Mouse (Mus musculus) hindbrain, embryonic 14.5 days (tissue): Measurements from ENCODE around the gene Iglon5. TPM values are rescaled to one million over a fixed set of nuclear protein-coding genes. Genes with fewer than 3 reads are reported as not detected.

Experiments used
- ATAC-seq: fragments of 200-750 bp; cut with Nextera tagmentation; 2 replicates; pipeline ENCODE4 v1.8.0; 2017; ENCODE audit warnings: moderate number of reproducible peaks, mild to moderate bottlenecking, moderate TSS enrichment, moderate library complexity; ENCODE audit not compliant: low FRiP score
- DNase-seq: peaks from one replicate; pipeline ENCODE4 v3.0.0-alpha.2; 2015; ENCODE audit warnings: low spot score
- H3K27ac ChIP-seq: fragments of 300-500 bp; sonication (generic); 2 replicates; pipeline ENCODE4 v1.5.1; 2014; ENCODE audit warnings: mild to moderate bottlenecking, moderate library complexity
- H3K27me3 ChIP-seq: fragments of 300-500 bp; sonication (generic); 2 replicates; pipeline ENCODE4 v1.6.1; 2014; ENCODE audit warnings: mild to moderate bottlenecking, low read length, mixed read lengths; ENCODE audit not compliant: control insufficient read depth, insufficient read depth
- H3K36me3 ChIP-seq: fragments of 300-500 bp; sonication (generic); replicated peaks from 2 replicates; pipeline ENCODE4 v1.6.1; 2014; ENCODE audit not compliant: control insufficient read depth, insufficient read depth
- H3K4me1 ChIP-seq: fragments of 300-500 bp; sonication (generic); replicated peaks from 2 replicates; pipeline ENCODE4 v1.6.1; 2014; ENCODE audit warnings: antibody characterized with exemption, low read length, mixed read lengths; ENCODE audit not compliant: control insufficient read depth, insufficient read depth
- H3K4me2 ChIP-seq: fragments of 300-500 bp; sonication (generic); replicated peaks from 2 replicates; pipeline ENCODE4 v1.6.1; 2014; ENCODE audit warnings: mild to moderate bottlenecking, moderate library complexity
- H3K4me3 ChIP-seq: fragments of 300-500 bp; sonication (generic); replicated peaks from 2 replicates; pipeline ENCODE4 v1.5.1; 2014; ENCODE audit warnings: mild to moderate bottlenecking, low read length
- H3K9ac ChIP-seq: fragments of 300-500 bp; sonication (generic); 2 replicates; pipeline ENCODE4 v1.6.1; 2014
- H3K9me3 ChIP-seq: fragments of 300-500 bp; sonication (generic); 2 replicates; pipeline ENCODE4 v1.6.1; 2016; ENCODE audit warnings: low read length; ENCODE audit not compliant: control insufficient read depth
- WGBS: fragments of 180-500 bp; shearing (Covaris S2); extraction: QIAGEN DNeasy Blood & Tissue Kit; methylation state at CpG from one replicate; pipeline ENCODE4 v1.1.7; 2014; 5-methylcytosine and 5-hydroxymethylcytosine counted together
- polyA plus RNA-seq: library from polyadenylated mRNA; unstranded; fragments of >200 nt; fragmentation: Nextera tagmentation; extraction: Ambion mirVana; gene quantifications from 2 replicates; pipeline ENCODE4 v1.2.1, GENCODE M21; 2014

Iglon5 gene
- polyA plus RNA-seq, 1 experiment from 2014 or later: 11.1 TPM

DNA sequence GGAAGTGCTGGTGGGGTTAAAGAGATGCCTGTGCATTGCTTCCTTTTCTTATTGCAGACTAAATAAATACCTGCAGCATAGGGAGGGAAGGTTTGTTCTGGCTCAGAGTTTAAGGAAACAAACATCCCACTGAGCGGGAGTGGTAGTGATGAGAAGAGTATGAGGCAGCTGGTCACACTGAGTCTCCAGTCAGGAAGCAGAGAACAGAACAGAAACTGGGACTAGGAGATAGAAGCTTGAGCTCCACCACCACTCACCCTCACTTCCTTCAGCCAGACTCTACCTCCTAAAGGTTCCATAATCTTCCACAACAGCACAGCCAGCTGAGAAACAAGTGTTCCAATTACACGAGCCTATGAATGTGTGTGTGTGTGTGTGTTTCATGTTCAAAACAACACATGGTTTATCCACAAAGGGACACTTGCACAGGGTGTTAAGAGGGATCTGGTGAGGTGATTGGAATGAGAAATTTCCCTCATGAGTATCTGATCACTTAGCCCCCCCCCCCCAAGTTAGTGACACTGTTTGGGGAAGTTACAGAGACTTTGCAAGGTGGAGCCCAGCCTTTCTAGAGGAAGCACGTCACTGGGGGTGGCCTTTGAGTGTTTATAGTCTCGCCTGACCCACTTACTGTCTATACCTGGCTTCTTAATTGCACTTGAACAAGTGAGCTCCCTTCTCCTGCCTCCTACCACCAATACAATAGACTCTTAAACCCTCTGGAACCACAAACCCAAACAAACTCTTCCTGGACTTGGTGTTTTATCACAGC lies 22.0 kb upstream of the Iglon5 start:
- no peaks in the 10 kb centered on the region for H3K4me1 ChIP-seq
- 73% methylated on average over 4 of the region's 4 CpGs for WGBS
- H3K9me3 ChIP-seq: no peaks in the 10 kb centered on the region
- no peak overlapping the region for H3K4me2 ChIP-seq
- no peak overlapping the region for H3K27ac ChIP-seq
- ATAC-seq (no peak), DNase-seq (no peak)
- no peaks in the 10 kb centered on the region for H3K27me3 ChIP-seq
- no peak overlapping the region for H3K9ac ChIP-seq
- no peaks in the 10 kb centered on the region for H3K36me3 ChIP-seq
- no peak overlapping the region for H3K4me3 ChIP-seq

DNA sequence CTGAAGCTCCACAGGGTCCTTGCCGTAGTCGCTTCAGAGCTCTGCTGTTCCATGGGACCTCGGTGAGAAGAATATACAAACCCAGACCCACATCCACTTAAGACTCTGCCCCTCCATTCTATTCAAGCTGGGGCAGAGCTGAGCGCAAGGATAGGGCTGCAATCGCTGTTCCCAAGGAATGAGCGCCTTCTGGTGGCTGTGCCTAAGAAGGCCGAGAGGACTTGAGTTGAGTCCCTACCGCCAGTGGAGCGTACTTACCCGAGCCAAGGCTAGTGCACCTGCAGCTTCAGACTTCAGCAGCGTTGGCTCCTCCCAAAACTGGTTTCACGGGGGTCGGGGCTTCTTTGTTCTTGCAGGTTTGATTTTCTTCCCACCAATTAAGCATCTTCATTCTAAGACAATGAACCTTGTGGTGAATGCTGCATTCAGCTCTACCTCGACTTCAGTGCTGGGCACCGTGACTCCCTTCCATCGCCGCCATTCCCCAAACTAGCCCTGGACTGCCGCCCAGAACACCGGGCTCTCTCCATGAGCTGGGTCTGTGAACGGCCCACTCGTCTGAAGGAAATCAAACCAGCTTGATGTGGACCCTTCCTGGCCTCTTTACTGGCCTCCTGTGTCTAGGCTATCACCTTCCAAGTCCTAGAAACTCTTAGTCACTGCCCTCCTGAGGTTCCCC lies 5.6 kb upstream of the Iglon5 start:
- no peaks in the 10 kb centered on the region for H3K36me3 ChIP-seq
- no peak overlapping the region for H3K4me3 ChIP-seq
- WGBS: 13% methylated on average over 21 of the region's 21 CpGs
- no peak overlapping the region for H3K9ac ChIP-seq
- H3K4me1 ChIP-seq: no peaks in the 10 kb centered on the region
- ATAC-seq (peak; percentile 61; the same call in 1 of the 2 replicates), DNase-seq (peak; percentile 69)
- H3K27ac ChIP-seq: no peak overlapping the region
- H3K27me3 ChIP-seq: peaks cover 8% of the 10 kb centered on the region; the same call in 1 of the 2 replicates
- H3K9me3 ChIP-seq: no peaks in the 10 kb centered on the region
- peak overlapping the region; percentile 30; the same call in 1 of the 2 replicates for H3K4me2 ChIP-seq

DNA sequence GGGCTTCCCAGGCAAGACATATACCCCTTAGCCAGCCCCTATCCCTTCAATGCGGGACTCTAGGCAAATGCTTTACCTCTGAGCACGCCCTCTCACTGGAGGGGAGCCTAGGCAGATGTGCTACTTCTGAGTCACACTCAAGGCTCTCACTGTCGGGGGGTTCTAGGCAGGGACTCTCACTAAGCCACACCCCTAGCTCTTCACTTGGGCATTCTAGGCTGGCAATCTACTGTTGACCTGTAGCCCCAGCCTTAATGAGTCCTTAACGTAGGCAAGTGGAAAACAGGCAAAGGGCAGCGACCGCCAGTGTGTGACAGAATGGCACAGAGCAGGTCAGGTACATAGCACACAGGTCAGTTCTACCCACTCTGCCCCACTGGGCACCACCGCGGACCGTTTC lies 986 bp upstream of the Iglon5 start:
- no peak for ATAC-seq
- 66% methylated on average over 9 of the region's 9 CpGs for WGBS
- peak overlapping the region; percentile 64 for H3K4me3 ChIP-seq

DNA sequence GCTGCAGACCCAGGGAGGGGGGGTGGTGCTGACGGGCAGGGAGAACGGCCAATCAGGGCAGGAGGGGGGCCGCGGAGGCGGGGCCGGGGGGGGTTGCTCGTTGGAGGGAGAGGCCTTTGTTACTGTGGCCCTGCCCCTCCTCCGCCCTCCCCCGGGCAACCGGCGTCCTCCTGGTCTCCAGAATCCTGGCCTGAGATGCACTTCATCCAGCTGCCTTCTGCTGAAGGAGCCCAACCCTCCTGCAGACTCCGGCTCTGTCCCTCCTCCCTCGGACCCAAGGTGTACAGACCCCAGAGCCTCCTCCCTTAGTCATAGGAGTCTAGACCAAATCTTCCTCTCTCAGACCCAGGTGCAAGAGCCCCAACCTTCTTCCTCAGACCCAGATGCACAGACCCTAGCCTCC lies 308 bp upstream of the Iglon5 start:
- H3K4me1 ChIP-seq: peaks cover 11% of the 10 kb centered on the region
- peak overlapping the region; percentile 64 for H3K4me3 ChIP-seq
- 2% methylated on average over 3 of the region's 13 CpGs for WGBS
- peak overlapping the region; percentile 76 for H3K4me2 ChIP-seq
- peak overlapping the region; percentile 86 for H3K27ac ChIP-seq
- peak; percentile 82 for DNase-seq
- no peaks in the 10 kb centered on the region for H3K9me3 ChIP-seq
- peaks cover 7% of the 10 kb centered on the region; the same call in 1 of the 2 replicates for H3K27me3 ChIP-seq
- no peaks in the 10 kb centered on the region for H3K36me3 ChIP-seq
- peak overlapping the region; percentile 96 for H3K9ac ChIP-seq
- ATAC-seq: peak; percentile 90

More for the DNA sequence above, 986 bp upstream of the Iglon5 start:
- H3K36me3 ChIP-seq: no peaks in the 10 kb centered on the region
- DNase-seq: no peak
- peaks cover 8% of the 10 kb centered on the region; the same call in 1 of the 2 replicates for H3K27me3 ChIP-seq
- peaks cover 11% of the 10 kb centered on the region for H3K4me1 ChIP-seq
- H3K4me2 ChIP-seq: peak overlapping the region; percentile 76
- H3K9me3 ChIP-seq: no peaks in the 10 kb centered on the region
- no peak overlapping the region; the same call in 1 of the 2 replicates for H3K9ac ChIP-seq
- peak overlapping the region; percentile 86; the same call in 1 of the 2 replicates for H3K27ac ChIP-seq

GRCm38 (mm10) chr7:43488646-43489045 lies 1.2 kb downstream of the Iglon5 start:
- DNase-seq: no peak

DNA sequence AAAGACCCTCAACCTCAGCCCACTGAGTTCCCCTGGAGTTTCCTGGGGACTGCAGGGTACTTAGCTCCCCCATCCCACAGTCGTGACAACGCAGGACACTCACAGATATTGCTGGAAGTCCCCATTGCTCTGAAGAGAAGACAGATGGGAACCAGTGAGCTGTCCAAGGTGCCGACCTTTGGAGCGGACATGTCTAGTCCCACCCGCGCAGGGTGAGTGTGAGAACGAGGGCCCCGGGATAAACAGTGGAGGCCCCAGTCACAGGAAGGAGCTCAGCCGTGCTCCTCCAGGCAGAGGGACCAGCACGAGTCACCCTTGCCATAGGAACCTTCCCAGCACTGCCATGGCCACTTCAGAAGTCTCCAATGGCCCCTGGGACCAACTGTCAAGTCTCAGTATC lies 6.6 kb downstream of the Iglon5 start:
- no peaks in the 10 kb centered on the region for H3K9me3 ChIP-seq
- H3K36me3 ChIP-seq: peaks cover 6% of the 10 kb centered on the region
- no peak overlapping the region for H3K4me2 ChIP-seq
- H3K27me3 ChIP-seq: peaks cover 8% of the 10 kb centered on the region
- H3K4me3 ChIP-seq: no peak overlapping the region
- no peak for DNase-seq
- no peak overlapping the region for H3K9ac ChIP-seq
- no peak overlapping the region for H3K27ac ChIP-seq
- peaks cover 22% of the 10 kb centered on the region for H3K4me1 ChIP-seq
- ATAC-seq: no peak
- WGBS: 20% methylated on average over 10 of the region's 10 CpGs

More at GRCm38 (mm10) chr7:43488646-43489045, 1.2 kb downstream of the Iglon5 start:
- H3K4me1 ChIP-seq: peaks cover 11% of the 10 kb centered on the region
- 33% methylated on average over 5 of the region's 5 CpGs for WGBS
- H3K27ac ChIP-seq: peak overlapping the region; percentile 86; the same call in 1 of the 2 replicates
- H3K4me3 ChIP-seq: peak overlapping the region; percentile 64
- peak overlapping the region; percentile 96 for H3K9ac ChIP-seq
- ATAC-seq: no peak
- H3K27me3 ChIP-seq: no peaks in the 10 kb centered on the region
- peak overlapping the region; percentile 76 for H3K4me2 ChIP-seq
- H3K36me3 ChIP-seq: no peaks in the 10 kb centered on the region
- no peaks in the 10 kb centered on the region for H3K9me3 ChIP-seq

- peaks cover 6% of the 10 kb centered on the region for H3K36me3 ChIP-seq
- 0 out of 2 replicates have a peak overlapping the region, but pooled peaks have one; percentile 5 for H3K27ac ChIP-seq
- no peaks in the 10 kb centered on the region for H3K9me3 ChIP-seq
- H3K27me3 ChIP-seq: peaks cover 19% of the 10 kb centered on the region
- peak; percentile 68 for ATAC-seq
- H3K9ac ChIP-seq: no peak overlapping the region
- peak; percentile 62 for DNase-seq
- no peak overlapping the region for H3K4me3 ChIP-seq
- peaks cover 17% of the 10 kb centered on the region for H3K4me1 ChIP-seq
- H3K4me2 ChIP-seq: no peak overlapping the region
- WGBS: 45% methylated on average over 8 of the region's 8 CpGs
These were observed 7.7 kb downstream of the Iglon5 start for GRCm38 (mm10) chr7:43482090-43482716.

GRCm38 (mm10) chr7:43481191-43481590 lies 8.7 kb downstream of the Iglon5 start:
- peaks cover 24% of the 10 kb centered on the region for H3K27me3 ChIP-seq

DNA sequence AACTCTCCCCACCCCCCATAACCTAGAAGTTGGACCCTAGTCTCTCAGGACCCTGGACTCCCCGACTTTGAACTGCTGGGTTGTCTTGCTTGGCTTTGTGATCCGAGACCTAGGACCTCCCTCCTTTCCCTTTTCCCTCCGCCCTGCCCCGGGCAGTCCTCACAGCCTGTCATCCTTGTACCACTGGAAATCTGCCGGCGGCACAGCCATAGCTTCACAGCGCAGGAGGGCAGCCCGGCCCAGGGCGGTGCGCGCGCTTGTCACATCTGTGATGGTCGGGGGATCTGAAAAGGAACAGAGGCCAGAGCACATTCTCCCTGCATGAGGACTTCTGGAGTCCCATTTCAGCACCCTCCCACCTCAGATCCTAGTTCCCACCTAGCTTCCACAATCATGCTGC lies 13.5 kb downstream of the Iglon5 start:
- Histone ChIP-seq H3K4me1 (no peaks in the 10 kb centered on the region; the same call in 1 of the 2 replicates), H3K27me3 (peaks cover 24% of the 10 kb centered on the region), H3K27ac (no peak overlapping the region), H3K9me3 (no peaks in the 10 kb centered on the region), H3K9ac (no peak overlapping the region), H3K36me3 (peaks cover 38% of the 10 kb centered on the region), H3K4me3 (no peak overlapping the region), H3K4me2 (no peak overlapping the region)
- DNase-seq (no peak), ATAC-seq (no peak)
- 8% methylated on average over 13 of the region's 13 CpGs for WGBS

More at GRCm38 (mm10) chr7:43481191-43481590, 8.7 kb downstream of the Iglon5 start:
- Histone ChIP-seq H3K9ac (no peak overlapping the region), H3K27ac (no peak overlapping the region), H3K4me1 (peaks cover 17% of the 10 kb centered on the region), H3K4me2 (no peak overlapping the region), H3K4me3 (no peak overlapping the region), H3K9me3 (no peaks in the 10 kb centered on the region), H3K36me3 (peaks cover 9% of the 10 kb centered on the region)
- 69% methylated on average over 3 of the region's 3 CpGs for WGBS
- ATAC-seq (no peak), DNase-seq (no peak)
